Mouse (Mus musculus): ENCODE results near the gene Ly6f.
"Not testable (repeated sequence)": the region's sequence is repeated elsewhere in the genome, so short reads cannot be mapped to it uniquely, and the experiment has no call there.

DNA sequence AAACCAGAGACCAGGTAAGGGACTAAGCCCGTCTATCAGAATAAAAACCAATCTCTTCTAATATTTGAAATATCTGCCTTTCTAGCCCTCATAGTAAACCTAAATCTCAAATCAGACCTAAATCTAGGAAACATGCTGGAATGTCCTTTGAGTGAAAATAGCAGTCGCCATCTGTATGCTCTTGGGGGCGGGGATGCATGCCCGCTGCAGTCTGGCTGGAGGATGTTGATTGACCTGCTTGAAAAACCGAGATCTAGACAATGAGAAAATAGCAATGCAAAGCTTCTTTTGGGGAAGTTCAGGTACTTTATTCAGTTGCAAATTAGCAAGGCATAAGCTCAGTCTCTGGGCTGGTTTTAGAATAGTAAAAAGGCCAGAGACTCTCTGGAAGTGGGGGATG is 13.8 kb downstream of the Ly6f start:
- TF ChIP-seq POLR2A, CTCF (IDR thresholded peaks at IDR 0.05; ENCODE audit: extremely low read depth, insufficient read depth, low read length): not testable (repeated sequence)

Measured in cortical plate, adult 2 months (tissue).